In the genomic region with DNA sequence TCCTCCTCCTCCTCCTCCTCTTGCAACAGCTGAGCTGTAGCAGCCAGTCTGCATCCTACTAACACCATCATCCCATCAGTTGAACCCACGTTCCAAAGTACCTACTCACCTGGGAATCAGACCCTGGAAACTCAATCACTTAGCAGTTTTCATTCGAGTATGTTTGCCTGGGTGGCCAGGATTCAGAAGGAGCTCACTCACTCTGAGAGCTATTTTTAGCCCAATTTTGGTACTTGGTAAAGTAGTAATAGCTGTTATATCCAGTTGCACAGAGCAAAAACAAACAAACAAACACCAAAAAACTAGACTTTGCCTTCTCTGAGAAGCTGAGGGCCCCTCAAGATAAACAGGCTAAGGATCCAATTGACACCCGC, we compare ENCODE assay signal across 8 mouse cellular contexts. TPM values are rescaled to one million over a fixed set of nuclear protein-coding genes. Genes with fewer than 3 reads are reported as not detected.
DNase-seq lines count a peak whose midpoint lies in the region; ATAC-seq and TF ChIP-seq lines count a peak whose summit lies in the region.

No protein-coding gene starts in this region.

- 0% methylated on average over 3 of the region's 3 CpGs for WGBS in kidney, postnatal 0 days
- 0% methylated on average over 3 of the region's 3 CpGs for WGBS in intestine, embryonic 16.5 days

- H3K4me1 ChIP-seq in kidney, postnatal 0 days (replicated peaks; ENCODE audit: insufficient read depth, low read length) = peaks cover 4% of the 10 kb centered on the region; the same call in 1 of the 2 replicates
- H3K4me1 ChIP-seq in intestine, embryonic 16.5 days (ENCODE audit: control insufficient read depth, insufficient read depth, low read length) = peaks cover 3% of the 10 kb centered on the region

- H3K4me3 ChIP-seq in kidney, postnatal 0 days (replicated peaks; ENCODE audit: low read depth, low read length) = peak overlapping the region; percentile 81
- peak overlapping the region; percentile 93 for H3K4me3 ChIP-seq in intestine, embryonic 16.5 days (ENCODE audit: low read length)

- no peaks in the 10 kb centered on the region for H3K27me3 ChIP-seq in kidney, postnatal 0 days (ENCODE audit: insufficient read depth, low read length)
- H3K27me3 ChIP-seq in intestine, embryonic 16.5 days (replicated peaks; ENCODE audit: control insufficient read depth, insufficient read depth, low read length) = no peaks in the 10 kb centered on the region

- no peaks in the 10 kb centered on the region for H3K9me3 ChIP-seq in kidney, postnatal 0 days (replicated peaks; ENCODE audit: low read length)
- no peaks in the 10 kb centered on the region for H3K9me3 ChIP-seq in intestine, embryonic 16.5 days (ENCODE audit: control insufficient read depth, low read length)

- peak overlapping the region; percentile 88 for H3K27ac ChIP-seq in kidney, postnatal 0 days
- peak overlapping the region; percentile 82; the same call in 1 of the 2 replicates for H3K27ac ChIP-seq in intestine, embryonic 16.5 days (ENCODE audit: low read length)

- H3K36me3 ChIP-seq in kidney, postnatal 0 days (ENCODE audit: insufficient read depth, low read length) = no peaks in the 10 kb centered on the region
- H3K36me3 ChIP-seq in intestine, embryonic 16.5 days (ENCODE audit: control insufficient read depth, insufficient read depth, low read length) = no peaks in the 10 kb centered on the region

- ATAC-seq in kidney, postnatal 0 days (replicated peaks; ENCODE audit: low FRiP score, low read depth) = no peak
- no peak for ATAC-seq in intestine, embryonic 16.5 days

- DNase-seq in kidney, postnatal 0 days (ENCODE audit: low spot score) = peak; percentile 17
- DNase-seq in kidney, adult 11 months = no peak
- peak; percentile 34 for DNase-seq in c-Kit-negative CD71-positive TER-119-positive erythroid progenitor cells, embryonic 14.5 days (ENCODE audit: low read depth, low spot score)
- peak; percentile 20 for DNase-seq in neural tube, embryonic 10.5 days (ENCODE audit: extremely low spot score, low spot score)
- DNase-seq in natural killer cell, adult 2 months (ENCODE audit: low spot score in 2 of 2) = no peak
- DNase-seq in urinary bladder, postnatal 10 days (ENCODE audit: low spot score) = no peak
- no peak for DNase-seq in cerebellum, adult 11-12 months

- no peak for TF ChIP-seq CTCF in kidney, postnatal 0 days (IDR thresholded peaks at IDR 0.05; ENCODE audit: low read depth)

- peak overlapping the region; percentile 94 for H3K4me2 ChIP-seq in kidney, postnatal 0 days (ENCODE audit: low read length)
- H3K4me2 ChIP-seq in intestine, embryonic 16.5 days (ENCODE audit: low read depth, low read length) = peak overlapping the region; percentile 93

- H3K9ac ChIP-seq in kidney, postnatal 0 days (ENCODE audit: low read depth, low read length) = peak overlapping the region; percentile 82
- peak overlapping the region; percentile 92 for H3K9ac ChIP-seq in intestine, embryonic 16.5 days (ENCODE audit: low read depth, low read length)

RNA-seq across cellular contexts. Expression of a gene that starts 1.0 kb away (rescaled TPM):
- polyA plus RNA-seq in kidney, postnatal 0 days (2015; fragmentation: Nextera tagmentation; extraction: Ambion mirVana) = 27.3 and 28.5 TPM in 2 replicates
- 14.8 and 17.5 TPM in 2 replicates for polyA plus RNA-seq in intestine, embryonic 16.5 days (2015; fragmentation: Nextera tagmentation; extraction: Ambion mirVana)

Comparison
In these comparisons a context has a peak if more than half of its experiments do, and no peak if none do; other contexts are left out.
1. DNase-seq: peak in kidney, postnatal 0 days (single experiment), c-Kit-negative CD71-positive TER-119-positive erythroid progenitor cells, embryonic 14.5 days (single experiment) and neural tube, embryonic 10.5 days (single experiment); none in kidney, adult 11 months (single experiment), natural killer cell, adult 2 months (0 of 2), urinary bladder, postnatal 10 days (single experiment) and cerebellum, adult 11-12 months (single experiment).